Mouse (Mus musculus) heart, embryonic 12.5 days (tissue): ENCODE results near the gene Olfr1280. TPM values are rescaled to one million over a fixed set of nuclear protein-coding genes. Genes with fewer than 3 reads are reported as not detected.

Experiments used
- polyA plus RNA-seq: library from polyadenylated mRNA; unstranded; fragments of >200 nt; fragmentation: Nextera tagmentation; extraction: Ambion mirVana; gene quantifications from 2 replicates; pipeline ENCODE4 v1.2.1, GENCODE M21; 2016

The Olfr1280 gene
- polyA plus RNA-seq, 1 experiment from 2014 or later, result not detected

Other genes starting within 250 kb of the Olfr1280 start
- gene Gm13941, start 208.0 kb upstream of the Olfr1280 start, polyA plus RNA-seq, result not detected in 2 replicates
- gene Gm15130, start 161.1 kb upstream of the Olfr1280 start, polyA plus RNA-seq, result not detected in 2 replicates
- not detected in 2 replicates for gene 4930430A15Rik, start 84.4 kb upstream of the Olfr1280 start, polyA plus RNA-seq
- gene Olfr1275, start 78.7 kb upstream of the Olfr1280 start, polyA plus RNA-seq, result not detected in 2 replicates
- gene Olfr1276, start 59.5 kb upstream of the Olfr1280 start, polyA plus RNA-seq, result not detected in 2 replicates
- gene Olfr1277, start 39.9 kb upstream of the Olfr1280 start, polyA plus RNA-seq, result not detected in 2 replicates
- not detected in 2 replicates for gene Olfr1278, start 23.9 kb upstream of the Olfr1280 start, polyA plus RNA-seq
- not detected in 2 replicates for gene Olfr1279, start 13.4 kb upstream of the Olfr1280 start, polyA plus RNA-seq
- not detected in 2 replicates for gene Olfr1281, start 12.5 kb downstream of the Olfr1280 start, polyA plus RNA-seq
- gene Olfr1282, start 22.1 kb downstream of the Olfr1280 start, polyA plus RNA-seq, result not detected in 2 replicates
- gene Olfr1283, start 52.8 kb downstream of the Olfr1280 start, polyA plus RNA-seq, result not detected in 2 replicates
- gene Olfr1284, start 61.5 kb downstream of the Olfr1280 start, polyA plus RNA-seq, result not detected in 2 replicates
- not detected in 2 replicates for gene Olfr1286, start 109.1 kb downstream of the Olfr1280 start, polyA plus RNA-seq
- gene Olfr1287, start 135.1 kb downstream of the Olfr1280 start, polyA plus RNA-seq, result not detected in 2 replicates
- gene Olfr1288, start 160.1 kb downstream of the Olfr1280 start, polyA plus RNA-seq, result not detected in 2 replicates
- gene Olfr1289, start 166.8 kb downstream of the Olfr1280 start, polyA plus RNA-seq, result not detected in 2 replicates
- 0.09 and 0.33 TPM in 2 replicates for gene Olfr1290, start 179.8 kb downstream of the Olfr1280 start, polyA plus RNA-seq
- not detected in 2 replicates for gene Olfr1291-ps1, start 183.2 kb downstream of the Olfr1280 start, polyA plus RNA-seq
- gene Olfr1293-ps, start 211.2 kb downstream of the Olfr1280 start, polyA plus RNA-seq, result not detected in 2 replicates
- gene Olfr1294, start 226.3 kb downstream of the Olfr1280 start, polyA plus RNA-seq, result not detected in 2 replicates